Mouse (Mus musculus): ENCODE results near the gene Fcer2a. TPM values are rescaled to one million over a fixed set of nuclear protein-coding genes. Genes with fewer than 3 reads are reported as not detected.

Gene Fcer2a
- total RNA-seq, 2 experiments from 2014 or later, result 0.29 to 0.59 TPM

DNA sequence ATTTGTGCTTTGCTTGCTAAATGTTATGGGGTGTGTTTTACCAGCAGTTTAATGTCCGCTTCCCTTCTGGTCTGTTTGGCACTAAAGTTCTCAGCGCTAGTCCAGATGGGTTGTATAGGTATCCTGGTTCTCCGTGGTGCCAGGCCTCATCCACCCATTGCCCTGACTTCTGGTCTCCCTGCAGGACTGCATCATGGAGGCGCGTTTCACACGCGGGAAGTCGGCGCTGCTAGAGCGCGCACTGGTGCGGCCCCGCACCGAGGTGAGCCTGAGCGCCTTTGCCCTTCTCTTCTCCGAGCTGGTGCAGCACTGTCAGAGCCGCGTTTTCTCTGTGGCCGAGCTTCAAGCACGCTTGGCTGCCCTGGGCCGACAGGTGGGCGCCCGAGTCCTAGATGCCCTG lies 15.1 kb downstream of the Fcer2a start:
- no peak for DNase-seq (ENCODE audit: low spot score)
- intact Hi-C loops (cut with DNase I), result no loop called here

DNA sequence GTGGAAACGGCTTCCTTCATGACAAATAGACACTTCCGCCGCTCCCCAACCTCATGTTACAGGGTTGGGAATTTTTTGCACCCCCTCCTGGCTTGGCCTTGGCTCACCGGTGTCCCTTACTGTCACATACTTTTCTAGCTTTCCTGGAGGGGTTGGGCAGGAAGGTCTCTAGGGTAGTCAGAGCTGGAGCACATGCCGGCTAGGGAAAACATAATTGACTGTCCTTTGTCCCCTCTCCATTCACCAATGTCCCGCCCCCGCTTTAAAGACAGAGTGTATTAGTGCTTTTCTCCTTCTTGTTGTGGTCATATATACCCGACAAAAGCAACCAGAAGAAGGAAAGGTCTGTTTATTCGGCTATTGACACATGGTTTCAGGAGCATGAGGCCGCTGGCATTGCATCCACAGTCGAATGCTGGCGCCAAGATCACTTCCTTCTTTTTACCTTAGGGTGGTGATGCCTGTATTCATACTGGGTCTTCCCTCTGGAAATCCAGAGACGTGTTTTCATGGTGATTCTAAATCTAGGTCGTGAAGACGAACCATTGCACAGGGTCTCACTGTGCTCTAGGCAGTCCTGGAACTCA lies 16.9 kb downstream of the Fcer2a start:
- intact Hi-C loops (cut with DNase I), result no loop called here
- no peak for DNase-seq (ENCODE audit: low spot score)

GRCm38 (mm10) chr8:3676131-3676992 lies 17.6 kb downstream of the Fcer2a start, which contains the start of gene Trappc5:
Gene Trappc5 (plus strand): TSS chr8:3676299.
- peak; percentile 86 for DNase-seq (ENCODE audit: low spot score)
- intact Hi-C loops (cut with DNase I), result no loop called here

GRCm38 (mm10) chr8:3674671-3675070 lies 19.3 kb downstream of the Fcer2a start:
- no peak for DNase-seq (ENCODE audit: low spot score)

GRCm38 (mm10) chr8:3671980-3672491 lies 21.9 kb downstream of the Fcer2a start, which contains the start of gene Fcor:
Gene Fcor (minus strand): TSS chr8:3672362.
- intact Hi-C loops (cut with DNase I), result loop anchor here (1.0 to 2.0 kb wide), 4 partner anchors 47 to 313 kb away; partner anchors contain the start of gene Pcp2
- peak; percentile 53 for DNase-seq (ENCODE audit: low spot score)

More at GRCm38 (mm10) chr8:3674671-3675070, 19.3 kb downstream of the Fcer2a start:
- intact Hi-C loops (cut with DNase I), result no loop called here

- intact Hi-C loops (cut with DNase I), result no loop called here
- DNase-seq (ENCODE audit: low spot score), result no peak
Observed at GRCm38 (mm10) chr8:3670388-3670787, 23.6 kb downstream of the Fcer2a start.

DNA sequence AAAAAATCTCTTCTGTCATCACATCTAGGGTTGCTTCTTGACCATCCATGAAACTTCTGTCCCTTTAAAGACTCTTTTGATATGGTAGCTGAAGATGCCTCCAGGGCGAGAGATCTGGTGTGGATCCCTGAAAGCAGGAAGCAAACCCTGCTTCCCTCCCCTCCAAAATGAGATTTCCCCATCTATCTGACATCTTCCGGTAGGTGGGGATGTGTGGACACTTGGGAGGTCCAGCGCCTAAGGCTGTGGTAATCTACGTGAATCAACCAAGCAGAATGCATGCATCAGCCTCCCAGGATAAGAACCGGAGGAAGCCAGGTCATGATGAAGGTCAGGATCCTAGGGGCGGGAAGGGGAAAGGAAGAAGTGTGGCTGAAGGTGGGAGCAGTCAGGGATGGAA lies 28.5 kb downstream of the Fcer2a start, which contains the start of gene Mcemp1:
Mcemp1 (plus strand) TSS at position 248 of the 400 bp plus-strand sequence.
- intact Hi-C loops (cut with DNase I), result no loop called here
- DNase-seq (ENCODE audit: low spot score), result no peak

DNA sequence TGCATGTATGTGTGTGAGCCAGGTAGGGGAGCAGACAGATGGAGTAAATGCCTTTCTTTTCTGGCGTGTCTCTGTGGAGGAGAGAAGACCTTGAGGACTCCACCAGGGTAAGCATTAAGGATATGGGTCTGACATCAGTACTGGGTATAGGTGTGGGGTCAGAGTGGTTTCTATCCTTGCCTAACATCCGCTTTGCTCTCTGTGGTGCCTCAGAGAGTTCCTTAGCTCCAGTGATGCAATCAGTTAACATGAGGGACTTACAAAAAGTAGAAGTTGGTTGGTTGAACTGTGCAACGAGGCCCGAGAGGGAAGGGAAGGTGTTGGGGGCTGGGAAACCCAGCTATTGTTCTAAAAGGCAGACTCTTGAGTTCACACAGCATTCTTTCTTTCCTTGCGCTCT lies 29.6 kb downstream of the Fcer2a start:
- intact Hi-C loops (cut with DNase I), result no loop called here
- DNase-seq (ENCODE audit: low spot score), result no peak

DNA sequence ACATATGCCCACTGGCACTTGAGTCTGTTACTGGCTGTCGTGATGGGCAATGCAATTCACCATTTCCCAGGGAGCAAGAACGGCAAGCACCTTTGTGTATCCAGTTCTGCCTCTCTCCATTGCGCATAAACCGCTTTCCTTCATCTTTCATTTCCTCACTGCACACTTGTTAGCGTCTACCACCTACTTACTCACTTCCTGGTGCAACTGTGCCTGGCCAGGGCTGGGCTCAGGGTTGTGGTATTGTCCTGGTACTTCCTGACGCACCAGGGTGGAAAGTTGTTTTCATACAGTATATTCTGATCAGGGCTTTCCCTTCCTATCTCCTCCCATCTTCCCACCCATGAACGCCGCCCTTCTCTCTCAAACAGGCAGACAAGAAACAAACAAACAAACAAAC lies 33.1 kb downstream of the Fcer2a start:
- intact Hi-C loops (cut with DNase I), result no loop called here
- no peak for DNase-seq (ENCODE audit: low spot score)

DNA sequence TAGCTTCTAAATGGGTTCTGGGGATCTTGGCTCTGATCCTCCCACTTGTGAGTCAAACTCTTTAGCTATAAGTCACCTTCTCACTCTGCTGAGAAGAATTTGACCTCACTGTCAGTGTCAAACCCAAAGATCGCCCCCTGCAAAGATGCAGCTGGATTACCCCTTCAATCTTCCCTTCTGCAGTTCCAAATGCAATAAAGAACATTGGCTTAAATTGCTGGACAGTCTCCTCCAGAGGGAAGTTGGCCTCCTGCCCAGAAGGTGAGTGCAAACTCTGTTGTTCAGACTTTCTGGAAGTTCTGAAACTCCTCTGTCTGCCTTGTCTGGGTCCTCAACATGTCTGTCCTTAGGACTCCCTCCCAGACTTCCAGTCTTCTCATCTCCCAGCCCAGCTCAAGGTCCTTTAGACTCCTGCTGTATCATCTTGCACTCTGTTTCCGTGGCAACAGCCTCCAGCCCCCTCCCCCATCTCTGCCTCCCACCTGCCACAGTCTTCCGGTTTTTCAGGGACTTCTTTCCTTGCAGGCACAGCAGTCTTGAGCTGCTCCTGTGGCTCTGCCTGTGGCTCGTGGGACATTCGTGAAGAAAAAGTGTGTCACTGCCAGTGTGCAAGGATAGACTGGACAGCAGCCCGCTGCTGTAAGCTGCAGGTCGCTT lies 37.1 kb downstream of the Fcer2a start:
- DNase-seq (ENCODE audit: low spot score), result no peak
- intact Hi-C loops (cut with DNase I), result no loop called here

DNA sequence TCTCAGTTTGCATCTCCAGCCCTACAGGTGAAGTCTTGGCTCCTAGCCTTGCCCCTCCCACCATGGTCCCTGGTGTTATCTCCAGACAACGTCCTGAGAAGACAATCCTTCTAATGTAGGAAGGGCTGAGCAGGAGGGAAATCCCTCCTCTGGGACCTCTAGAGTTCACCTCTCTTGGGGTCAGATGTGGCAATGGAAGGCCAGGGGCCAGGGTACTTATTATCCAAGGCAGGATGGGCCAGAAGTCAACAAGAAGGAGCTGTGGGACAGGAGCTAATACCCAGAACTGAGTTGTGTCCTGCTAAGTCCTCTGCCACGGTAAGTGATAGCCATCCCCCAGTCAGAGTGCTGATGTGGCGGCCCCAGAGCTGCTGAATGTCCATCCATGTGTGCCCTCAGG lies 38.4 kb downstream of the Fcer2a start, which contains the start of gene Retn:
Retn (plus strand) TSS at position 245 of the 400 bp plus-strand sequence.
- intact Hi-C loops (cut with DNase I), result no loop called here
- DNase-seq (ENCODE audit: low spot score), result no peak

DNA sequence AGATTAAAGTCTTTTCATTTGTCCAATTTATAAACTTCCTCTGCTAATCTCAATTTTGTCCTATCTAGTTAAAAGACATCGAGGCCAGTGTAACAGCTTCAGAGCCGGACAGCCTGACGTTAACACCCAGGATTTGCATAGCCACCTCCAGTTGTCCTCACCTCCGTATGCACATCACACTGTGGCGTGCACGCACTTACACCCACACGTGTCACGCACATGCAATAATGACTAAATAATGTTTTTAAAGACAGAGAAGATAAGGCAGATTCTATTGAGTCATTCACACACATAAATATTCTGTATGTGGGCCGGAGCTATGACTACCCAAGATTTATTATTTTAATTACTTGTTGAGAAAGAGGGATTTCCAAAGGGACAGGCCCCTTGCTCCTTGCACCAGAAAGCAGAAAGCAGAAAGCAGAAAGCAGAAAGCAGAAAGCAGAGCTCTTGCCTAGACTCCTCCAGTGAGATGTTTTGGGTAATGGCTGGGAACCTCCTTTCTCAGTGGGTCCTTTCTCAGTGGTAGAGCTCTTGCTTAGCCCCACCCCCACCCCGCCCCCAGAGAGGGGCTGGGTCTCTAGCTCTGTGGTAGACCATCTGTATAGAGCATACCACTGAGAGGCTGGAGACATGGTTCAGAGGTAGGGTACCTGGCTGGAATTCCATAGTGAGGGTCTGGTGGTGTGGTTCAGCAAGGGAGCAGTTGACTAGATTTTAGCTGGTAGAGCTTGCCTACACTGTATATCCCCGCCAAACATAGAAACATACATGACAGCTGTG lies 39.1 kb downstream of the Fcer2a start:
- intact Hi-C loops (cut with DNase I), result no loop called here
- no peak for DNase-seq (ENCODE audit: low spot score)

GRCm38 (mm10) chr8:3652845-3653244 lies 41.1 kb downstream of the Fcer2a start:
- intact Hi-C loops (cut with DNase I), result no loop called here
- DNase-seq (ENCODE audit: low spot score), result no peak

GRCm38 (mm10) chr8:3648990-3649389 lies 45.0 kb downstream of the Fcer2a start:
- intact Hi-C loops (cut with DNase I), result no loop called here
- DNase-seq (ENCODE audit: low spot score), result no peak

- DNase-seq (ENCODE audit: low spot score), result no peak
- intact Hi-C loops (cut with DNase I), result no loop called here
Observed at GRCm38 (mm10) chr8:3648268-3648667, 45.7 kb downstream of the Fcer2a start.

GRCm38 (mm10) chr8:3647561-3647960 lies 46.4 kb downstream of the Fcer2a start:
- no peak for DNase-seq (ENCODE audit: low spot score)
- intact Hi-C loops (cut with DNase I), result no loop called here

GRCm38 (mm10) chr8:3646824-3647531 lies 47.0 kb downstream of the Fcer2a start:
- DNase-seq (ENCODE audit: low spot score), result no peak
- intact Hi-C loops (cut with DNase I), result no loop called here

DNA sequence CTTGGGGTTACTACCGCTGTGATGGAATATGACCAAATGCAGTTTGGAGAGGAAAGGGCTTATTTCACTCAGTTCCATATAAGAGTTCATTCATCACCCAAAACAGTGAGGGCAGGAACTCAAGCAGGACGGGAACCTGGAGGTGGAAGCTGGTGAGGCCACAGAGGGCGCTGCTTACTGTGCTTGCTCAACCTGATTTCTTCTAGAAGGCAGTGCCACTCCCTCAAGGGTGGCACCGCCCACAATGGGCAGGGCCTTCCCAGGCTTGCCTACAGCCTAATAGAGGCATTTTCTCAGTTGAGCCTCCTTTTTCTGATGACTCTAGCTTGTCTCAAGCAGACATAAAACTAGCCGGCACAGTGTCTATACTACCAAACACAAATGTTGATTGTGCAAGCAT lies 48.2 kb downstream of the Fcer2a start:
- DNase-seq (ENCODE audit: low spot score), result no peak
- intact Hi-C loops (cut with DNase I), result no loop called here

Measured in heart, postnatal 25 days (tissue).